Mouse (Mus musculus) testis, adult 2 months (tissue): Measurements from ENCODE around the gene Prkn. TPM values are rescaled to one million over a fixed set of nuclear protein-coding genes. Genes with fewer than 3 reads are reported as not detected.

Experiments
- H3K27ac ChIP-seq: fragments of 200-500 bp; 2 replicates; pipeline ENCODE4 v1.5.1; 2012; ENCODE audit warnings: low read depth, low read length; ENCODE audit not compliant: control insufficient read depth, insufficient read depth
- H3K27me3 ChIP-seq: fragments of 200-500 bp; 2 replicates; pipeline ENCODE4 v1.6.1; 2012; ENCODE audit warnings: mild to moderate bottlenecking, low read length, moderate library complexity; ENCODE audit not compliant: control insufficient read depth, insufficient read depth
- H3K36me3 ChIP-seq: fragments of 200-500 bp; 2 replicates; pipeline ENCODE4 v1.6.1; 2012; ENCODE audit warnings: mild to moderate bottlenecking, low read length; ENCODE audit not compliant: control insufficient read depth, insufficient read depth
- H3K4me1 ChIP-seq: fragments of 200-500 bp; 2 replicates; pipeline ENCODE4 v1.6.1; 2012; ENCODE audit warnings: low read length; ENCODE audit not compliant: control insufficient read depth, insufficient read depth
- H3K4me3 ChIP-seq: fragments of 200-500 bp; 2 replicates; pipeline ENCODE4 v1.5.1; 2012; ENCODE audit warnings: low read depth, mild to moderate bottlenecking, low read length, moderate library complexity, mixed read lengths; ENCODE audit not compliant: control insufficient read depth
- CTCF ChIP-seq: fragments of 200-500 bp; IDR thresholded peaks from 2 replicates; pipeline ENCODE4 v1.5.1; 2012; ENCODE audit warnings: low read depth, mild to moderate bottlenecking, inconsistent platforms, low read length, moderate library complexity; ENCODE audit not compliant: control insufficient read depth, insufficient read depth, insufficient replicate concordance
- POLR2A ChIP-seq: fragments of 200-500 bp; IDR thresholded peaks from 2 replicates; pipeline ENCODE4 v1.6.1; 2012; ENCODE audit warnings: low read depth, mild to moderate bottlenecking, inconsistent platforms, low read length, moderate library complexity; ENCODE audit not compliant: control insufficient read depth
- polyA plus RNA-seq: library from polyadenylated mRNA; depleted of rRNA; stranded (reverse); fragments of >200 nt; gene quantifications from 2 replicates; pipeline ENCODE4 v1.2.3, GENCODE M21; 2012

Gene Prkn
- polyA plus RNA-seq, 1 experiment = 13.2 TPM

DNA sequence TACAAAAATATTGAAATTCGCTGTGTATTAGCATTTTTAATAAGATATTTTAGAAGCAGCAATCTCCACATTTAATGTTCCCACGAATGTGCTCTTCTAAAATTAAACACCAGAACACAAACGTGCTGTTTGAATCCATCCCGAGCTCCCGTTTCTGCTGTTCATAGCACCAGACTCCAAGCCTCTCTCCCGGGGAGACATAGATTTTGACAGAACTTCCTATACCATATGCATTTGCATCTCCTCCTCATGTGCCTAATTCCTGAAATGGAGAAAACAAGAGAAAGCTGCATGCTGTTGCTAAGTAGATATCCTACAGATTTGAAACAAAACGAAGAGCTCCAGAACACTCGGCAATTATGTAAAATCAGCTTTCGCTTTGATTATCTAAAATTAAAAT lies 733.5 kb downstream of the Prkn start:
- TF ChIP-seq CTCF (no peak), POLR2A (no peak)
- H3K4me3 ChIP-seq = no peak overlapping the region
- no peaks in the 10 kb centered on the region for H3K36me3 ChIP-seq
- no peaks in the 10 kb centered on the region for H3K27me3 ChIP-seq
- no peak overlapping the region for H3K27ac ChIP-seq
- no peaks in the 10 kb centered on the region for H3K4me1 ChIP-seq

DNA sequence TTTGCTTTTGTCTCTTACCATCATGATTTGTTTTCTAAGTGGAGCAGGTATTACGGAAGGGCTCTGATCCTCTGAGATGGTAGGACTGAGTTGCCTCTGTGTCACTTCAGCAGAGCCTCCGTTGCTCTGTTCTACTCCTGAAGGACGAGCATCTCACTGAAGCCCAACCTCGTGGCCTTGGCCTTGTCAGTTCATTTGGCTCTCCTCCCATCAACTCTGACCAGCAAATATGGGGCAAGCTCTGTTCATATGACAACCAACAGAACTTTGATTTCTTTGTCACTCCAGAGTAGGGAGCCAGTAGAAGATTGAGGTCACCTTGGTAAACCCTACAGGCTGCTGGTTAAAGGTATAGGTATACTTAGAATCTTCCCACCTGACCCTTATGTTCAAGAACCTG lies 745.3 kb downstream of the Prkn start:
- Histone ChIP-seq H3K27me3 (no peaks in the 10 kb centered on the region), H3K27ac (no peak overlapping the region), H3K36me3 (no peaks in the 10 kb centered on the region), H3K4me3 (no peak overlapping the region), H3K4me1 (no peaks in the 10 kb centered on the region)
- TF ChIP-seq CTCF (no peak), POLR2A (no peak)

DNA sequence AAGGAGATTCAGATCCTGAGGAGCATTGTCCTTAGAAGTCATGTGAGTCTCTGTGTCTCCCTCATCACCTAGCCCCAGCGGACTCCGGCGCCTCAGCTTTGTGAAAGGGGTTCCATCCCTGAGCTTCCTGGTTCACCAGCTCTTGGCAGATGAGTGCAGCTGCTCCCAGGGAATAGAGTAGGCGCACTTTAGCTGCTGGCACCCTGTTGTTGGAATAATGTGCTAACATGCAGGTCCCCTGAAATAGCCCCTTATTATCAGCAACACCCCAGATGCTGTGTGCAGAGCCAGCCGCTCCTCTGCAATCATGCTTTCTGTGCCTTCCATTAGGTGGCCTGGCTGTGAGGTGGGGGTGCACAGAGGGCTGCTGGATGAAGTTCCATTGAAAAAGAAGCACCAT lies 767.7 kb downstream of the Prkn start:
- Histone ChIP-seq H3K4me3 (no peak overlapping the region), H3K27ac (no peak overlapping the region), H3K36me3 (no peaks in the 10 kb centered on the region), H3K4me1 (no peaks in the 10 kb centered on the region), H3K27me3 (no peaks in the 10 kb centered on the region)
- TF ChIP-seq POLR2A (no peak), CTCF (no peak)

DNA sequence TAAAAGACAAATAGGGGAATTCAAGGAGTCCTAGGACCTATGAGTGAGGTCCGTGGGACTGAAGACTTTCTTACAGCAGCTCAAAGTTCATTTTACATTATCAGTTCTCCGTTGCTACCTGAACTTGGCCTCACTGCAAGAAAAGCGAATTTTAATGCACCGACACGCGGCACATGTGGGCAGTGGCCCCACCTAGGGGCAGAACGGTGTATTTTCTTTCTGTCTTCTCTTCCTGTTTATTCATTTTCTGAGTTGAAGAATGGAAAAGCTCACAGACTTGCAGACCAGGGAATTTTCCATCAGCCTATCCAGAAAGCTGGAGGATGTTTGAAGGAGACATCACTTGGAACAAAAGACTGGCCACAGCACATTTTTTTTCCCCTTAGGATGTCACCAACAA lies 771.3 kb downstream of the Prkn start:
- H3K4me1 ChIP-seq = no peaks in the 10 kb centered on the region
- peak; percentile 64; the same call in 1 of the 2 replicates for TF ChIP-seq CTCF
- no peak for TF ChIP-seq POLR2A
- H3K27me3 ChIP-seq = no peaks in the 10 kb centered on the region
- no peaks in the 10 kb centered on the region for H3K36me3 ChIP-seq
- no peak overlapping the region for H3K27ac ChIP-seq
- H3K4me3 ChIP-seq = no peak overlapping the region

DNA sequence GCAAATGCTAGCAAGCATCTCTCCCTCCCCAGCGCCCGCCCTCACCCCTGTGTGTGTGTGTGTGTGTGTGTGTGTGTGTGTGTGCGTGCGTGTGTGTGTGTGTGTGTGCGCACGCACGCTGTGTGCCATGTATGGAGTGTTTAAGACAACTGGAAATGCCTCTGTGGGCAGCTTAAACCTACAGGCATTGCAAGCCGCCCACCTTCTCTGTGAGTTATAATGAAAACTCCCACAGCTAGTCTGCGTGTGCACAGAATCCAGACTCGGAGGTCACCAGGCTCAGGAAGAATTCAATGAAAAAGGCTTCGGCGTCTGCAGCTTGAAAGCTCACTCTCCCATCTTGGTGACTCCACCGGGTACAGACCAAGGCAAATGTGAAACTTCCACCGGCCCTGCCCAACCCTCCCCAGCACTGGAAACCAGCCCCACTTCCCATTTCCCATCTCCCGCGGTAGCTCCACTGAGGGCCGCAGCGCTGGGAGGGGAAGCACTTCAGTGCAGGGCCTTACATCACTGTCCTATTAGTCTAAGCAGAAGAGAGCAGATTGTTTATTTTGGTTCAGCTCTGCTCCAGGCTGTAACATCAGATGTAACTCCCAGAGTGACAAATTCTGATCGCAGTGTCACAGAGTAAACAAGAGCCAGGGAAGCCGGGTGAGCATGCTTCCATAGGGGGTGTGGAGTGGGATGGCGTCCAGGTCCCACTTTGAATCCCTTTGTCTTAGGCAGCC lies 772.8 kb downstream of the Prkn start:
- no peaks in the 10 kb centered on the region for H3K27me3 ChIP-seq

DNA sequence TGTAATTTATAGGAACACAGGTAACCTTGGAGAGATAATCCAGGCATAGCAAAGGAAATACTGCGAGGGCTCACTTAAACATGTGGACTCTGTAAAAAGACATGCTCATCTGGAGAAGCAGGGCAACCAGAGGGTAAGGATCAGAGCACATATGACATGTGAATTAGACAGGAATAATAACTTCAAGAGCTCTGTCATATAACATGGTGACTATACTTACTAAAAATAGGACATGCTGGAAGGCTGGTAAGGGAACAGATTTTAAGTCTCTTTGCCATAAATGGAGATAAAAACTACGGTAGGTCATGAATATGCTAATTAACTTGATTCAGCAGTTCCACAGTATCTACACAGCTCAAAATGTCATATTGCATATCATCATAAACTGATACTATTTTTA lies 777.4 kb downstream of the Prkn start:
- H3K27ac ChIP-seq = no peak overlapping the region

More for the DNA sequence above, 772.8 kb downstream of the Prkn start:
- Histone ChIP-seq H3K4me3 (no peak overlapping the region), H3K27ac (no peak overlapping the region), H3K4me1 (no peaks in the 10 kb centered on the region), H3K36me3 (no peaks in the 10 kb centered on the region)
- TF ChIP-seq POLR2A = no peak
- TF ChIP-seq CTCF = no peak

DNA sequence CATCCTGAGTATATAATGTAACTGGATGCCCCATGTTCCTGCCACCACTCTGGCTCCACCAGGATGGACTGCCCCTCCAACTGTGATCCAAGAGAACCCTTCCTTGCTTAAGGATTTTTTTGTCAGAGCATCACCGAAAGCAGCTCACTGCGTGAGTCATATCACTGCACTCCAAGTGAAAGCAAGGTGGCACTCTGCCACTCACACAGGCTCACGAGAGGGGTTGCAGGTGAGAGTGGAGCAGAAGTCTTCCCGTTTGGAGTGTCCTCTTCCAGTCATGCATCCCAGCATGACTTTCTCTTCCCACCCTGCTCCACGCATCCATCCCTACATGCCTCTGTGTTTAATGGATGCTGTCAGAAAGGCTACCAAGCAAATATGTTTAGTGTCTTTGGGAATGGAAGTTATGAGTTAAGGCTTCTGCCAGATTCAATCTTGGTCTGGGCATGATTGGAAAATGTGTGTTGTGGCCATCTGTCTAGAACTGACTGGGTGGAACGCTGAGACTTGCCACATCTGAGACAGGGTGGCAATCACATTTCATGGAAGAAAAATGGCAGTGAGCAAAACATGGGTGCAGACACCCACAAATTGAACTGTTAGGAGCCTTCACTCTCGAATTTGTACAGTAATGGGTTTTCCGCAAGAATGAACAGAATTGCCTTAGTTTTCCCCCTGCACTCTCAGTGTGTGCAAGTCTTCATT lies 778.9 kb downstream of the Prkn start:
- Histone ChIP-seq H3K27me3 (no peaks in the 10 kb centered on the region), H3K27ac (no peak overlapping the region), H3K36me3 (no peaks in the 10 kb centered on the region), H3K4me1 (no peaks in the 10 kb centered on the region), H3K4me3 (no peak overlapping the region)
- TF ChIP-seq POLR2A = no peak
- TF ChIP-seq CTCF = no peak

More for the DNA sequence above, 777.4 kb downstream of the Prkn start:
- Histone ChIP-seq H3K4me1 (no peaks in the 10 kb centered on the region), H3K36me3 (no peaks in the 10 kb centered on the region), H3K27me3 (no peaks in the 10 kb centered on the region), H3K4me3 (no peak overlapping the region)
- TF ChIP-seq POLR2A (no peak), CTCF (no peak)
